Comparison of ENCODE assay signal across 7 mouse cellular contexts in genomic region chr12:116262555-116263341, GRCm38 (mm10). TPM values are rescaled to one million over a fixed set of nuclear protein-coding genes. Genes with fewer than 3 reads are reported as not detected.
DNase-seq lines count a peak whose midpoint lies in the region; ATAC-seq and TF ChIP-seq lines count a peak whose summit lies in the region.

TSS of gene Wdr60 (minus strand) at chr12:116263022.

- H3K4me2 ChIP-seq in embryonic facial prominence, embryonic 11.5 days (ENCODE audit: low read depth, low read length), result peak within 1 kb of the TSS; percentile 69
- H3K4me2 ChIP-seq in limb, embryonic 11.5 days (ENCODE audit: low read depth, severe bottlenecking), result peak within 1 kb of the TSS; percentile 57
- peak within 1 kb of the TSS; percentile 72 for H3K4me2 ChIP-seq in midbrain, embryonic 13.5 days (replicated peaks)

- no peak for TF ChIP-seq CTCF in small intestine, adult 2 months (IDR thresholded peaks at IDR 0.05; ENCODE audit: extremely low read depth, insufficient read length, insufficient replicate concordance, low read depth, low read length)

- H3K36me3 ChIP-seq in embryonic facial prominence, embryonic 11.5 days (replicated peaks; ENCODE audit: control insufficient read depth, insufficient read depth, low read depth, low read length), result no peaks in the 10 kb centered on the region
- H3K36me3 ChIP-seq in limb, embryonic 11.5 days (ENCODE audit: control insufficient read depth, insufficient read depth, low read length), result no peaks in the 10 kb centered on the region
- no peaks in the 10 kb centered on the region for H3K36me3 ChIP-seq in midbrain, embryonic 13.5 days
- no peaks in the 10 kb centered on the region for H3K36me3 ChIP-seq in small intestine, adult 2 months (ENCODE audit: control insufficient read depth, insufficient read depth, low read length)

- ATAC-seq in embryonic facial prominence, embryonic 11.5 days (replicated peaks; ENCODE audit: insufficient number of reproducible peaks, low FRiP score, low TSS enrichment, low read depth), result peak; percentile 98
- ATAC-seq in limb, embryonic 11.5 days (ENCODE audit: insufficient number of reproducible peaks, low FRiP score, low TSS enrichment, low read depth), result peak; percentile 98
- ATAC-seq in midbrain, embryonic 13.5 days, result peak; percentile 98

- peak within 1 kb of the TSS; percentile 72 for H3K27ac ChIP-seq in embryonic facial prominence, embryonic 11.5 days (replicated peaks; ENCODE audit: low read depth, low read length)
- H3K27ac ChIP-seq in limb, embryonic 11.5 days (replicated peaks; ENCODE audit: low read depth, low read length), result peak within 1 kb of the TSS; percentile 58; the same call in 1 of the 2 replicates
- peak within 1 kb of the TSS; percentile 77 for H3K27ac ChIP-seq in midbrain, embryonic 13.5 days
- H3K27ac ChIP-seq in small intestine, adult 2 months (ENCODE audit: insufficient read depth, low read depth, low read length), result no peak within 1 kb of the TSS

- H3K4me3 ChIP-seq in embryonic facial prominence, embryonic 11.5 days (ENCODE audit: low read depth, low read length), result peak within 1 kb of the TSS; percentile 57
- H3K4me3 ChIP-seq in limb, embryonic 11.5 days (ENCODE audit: low read depth, low read length), result peak within 1 kb of the TSS; percentile 64
- H3K4me3 ChIP-seq in midbrain, embryonic 13.5 days (replicated peaks), result peak within 1 kb of the TSS; percentile 70
- H3K4me3 ChIP-seq in small intestine, adult 2 months (ENCODE audit: low read depth, low read length), result peak within 1 kb of the TSS; percentile 91

- H3K27me3 ChIP-seq in embryonic facial prominence, embryonic 11.5 days (ENCODE audit: control insufficient read depth, insufficient read depth, low read length), result no peaks in the 10 kb centered on the region
- no peaks in the 10 kb centered on the region for H3K27me3 ChIP-seq in limb, embryonic 11.5 days (ENCODE audit: control insufficient read depth, insufficient read depth, low read length)
- H3K27me3 ChIP-seq in midbrain, embryonic 13.5 days, result 0 out of 2 replicates have a peak, but pooled peaks cover 4% of the 10 kb centered on the region
- H3K27me3 ChIP-seq in small intestine, adult 2 months (ENCODE audit: control insufficient read depth, insufficient read depth, low read length), result no peaks in the 10 kb centered on the region

- H3K9ac ChIP-seq in embryonic facial prominence, embryonic 11.5 days (replicated peaks; ENCODE audit: low read length), result peak within 1 kb of the TSS; percentile 76
- peak within 1 kb of the TSS; percentile 76 for H3K9ac ChIP-seq in limb, embryonic 11.5 days (ENCODE audit: low read length)
- peak within 1 kb of the TSS; percentile 84 for H3K9ac ChIP-seq in midbrain, embryonic 13.5 days (replicated peaks)

- DNase-seq in adrenal gland, postnatal 10 days, result peak; percentile 94
- DNase-seq in embryonic facial prominence, embryonic 11.5 days (ENCODE audit: low spot score), result peak; percentile 91
- DNase-seq in heart, adult 18-20 months, result peak; percentile 91 to 93
- peak; percentile 91 for DNase-seq in kidney, adult 18-20 months
- DNase-seq in limb, embryonic 11.5 days (ENCODE audit: low spot score), result peak; percentile 89

- 4% methylated on average over 47 of the region's 47 CpGs for WGBS in embryonic facial prominence, embryonic 11.5 days
- 3% methylated on average over 47 of the region's 47 CpGs for WGBS in limb, embryonic 11.5 days
- WGBS in midbrain, embryonic 13.5 days, result 4% methylated on average over 47 of the region's 47 CpGs
- WGBS in small intestine, adult 2 months, result 4% methylated on average over 40 of the region's 47 CpGs

- H3K4me1 ChIP-seq in embryonic facial prominence, embryonic 11.5 days (ENCODE audit: control insufficient read depth, insufficient read depth, low read length), result no peaks in the 10 kb centered on the region
- no peaks in the 10 kb centered on the region for H3K4me1 ChIP-seq in limb, embryonic 11.5 days (ENCODE audit: control insufficient read depth, insufficient read depth, low read length)
- peaks cover 12% of the 10 kb centered on the region for H3K4me1 ChIP-seq in midbrain, embryonic 13.5 days (replicated peaks)
- peaks cover 5% of the 10 kb centered on the region for H3K4me1 ChIP-seq in small intestine, adult 2 months (ENCODE audit: control insufficient read depth, insufficient read depth, insufficient read length, low read length)

- TF ChIP-seq POLR2A in small intestine, adult 2 months (IDR thresholded peaks at IDR 0.05; ENCODE audit: low read depth, low read length), result no peak; the same call in 1 of the 2 replicates

- H3K9me3 ChIP-seq in embryonic facial prominence, embryonic 11.5 days (replicated peaks; ENCODE audit: control insufficient read depth, low read length), result no peaks in the 10 kb centered on the region
- H3K9me3 ChIP-seq in limb, embryonic 11.5 days (ENCODE audit: control insufficient read depth, low read length), result no peaks in the 10 kb centered on the region
- no peaks in the 10 kb centered on the region for H3K9me3 ChIP-seq in midbrain, embryonic 13.5 days

RNA-seq across cellular contexts. Expression of gene Wdr60, which starts in this region (rescaled TPM):
- total RNA-seq in adrenal gland, postnatal 10 days (2021), result 10 to 100 TPM; 11.8 to 12.1 TPM
- polyA plus RNA-seq in embryonic facial prominence, embryonic 11.5 days (2014; fragmentation: Nextera tagmentation; extraction: Ambion mirVana), result 16.0 and 17.2 TPM in 2 replicates
- 1 to 10 TPM; 1.7 to 2.5 TPM for total RNA-seq in heart, adult 18-20 months (2021)
- polyA plus RNA-seq in limb, embryonic 11.5 days (2014; fragmentation: Nextera tagmentation; extraction: Ambion mirVana), result 16.5 and 22.4 TPM in 2 replicates
- 19.6 and 20.5 TPM in 2 replicates for polyA plus RNA-seq in midbrain, embryonic 13.5 days (2015; fragmentation: Nextera tagmentation; extraction: Ambion mirVana)
- 0.51 and 0.95 TPM in 2 replicates for polyA plus RNA-seq in small intestine, adult 2 months (2012; rRNA removed)
